Mouse (Mus musculus) megakaryocyte, adult 5-6 weeks (primary cell): Measurements from ENCODE around the gene Ccdc69. TPM values are rescaled to one million over a fixed set of nuclear protein-coding genes. Genes with fewer than 3 reads are reported as not detected.

Experiments
- ATAC-seq: 2 replicates; pipeline ENCODE4 v1.8.0; 2016; ENCODE audit warnings: mild to moderate bottlenecking, inconsistent platforms; ENCODE audit not compliant: poor library complexity, severe bottlenecking
- total RNA-seq, 2 experiments: library from RNA; stranded (forward) in 1 of 2; stranded (reverse) in 1 of 2; fragments of 153-499, 151-499 nt in 1 of 2; fragments of 221-1000, 200-1000 nt in 1 of 2; gene quantifications; 2 replicates each; pipeline versions ENCODE4 v1.2.3 to v1.2.4; 2015 to 2017

Ccdc69 gene
- total RNA-seq, 2 experiments from 2014 or later: 35.6 to 36.2 TPM

GRCm38 (mm10) chr11:55046600-55046999 lies 31.3 kb downstream of the Ccdc69 start:
- ATAC-seq: peak; percentile 77

GRCm38 (mm10) chr11:55041348-55041747 lies 36.6 kb downstream of the Ccdc69 start:
- no peak for ATAC-seq

- ATAC-seq: peak; percentile 91
Observed at GRCm38 (mm10) chr11:55039591-55039990, 38.3 kb downstream of the Ccdc69 start.

- no peak for ATAC-seq
Observed at GRCm38 (mm10) chr11:55036601-55037000, 41.3 kb downstream of the Ccdc69 start.

GRCm38 (mm10) chr11:55033040-55033660 lies 44.8 kb downstream of the Ccdc69 start, which contains the start of gene Anxa6:
Anxa6 (minus strand) TSS chr11:55033445.
- peak; percentile 91 for ATAC-seq

GRCm38 (mm10) chr11:55032286-55032685 lies 45.6 kb downstream of the Ccdc69 start:
- no peak for ATAC-seq

GRCm38 (mm10) chr11:55031991-55032280 lies 46.0 kb downstream of the Ccdc69 start:
- ATAC-seq: no peak

GRCm38 (mm10) chr11:55031211-55031990 lies 46.5 kb downstream of the Ccdc69 start:
- ATAC-seq: peak; percentile 61

- ATAC-seq: no peak
Observed at GRCm38 (mm10) chr11:55028509-55028908, 49.4 kb downstream of the Ccdc69 start.

GRCm38 (mm10) chr11:55027204-55027855 lies 50.6 kb downstream of the Ccdc69 start:
- ATAC-seq: no peak

- ATAC-seq: no peak
Observed at GRCm38 (mm10) chr11:55025896-55026295, 52.0 kb downstream of the Ccdc69 start.

- ATAC-seq: no peak
Observed at GRCm38 (mm10) chr11:55023583-55023982, 54.3 kb downstream of the Ccdc69 start.

GRCm38 (mm10) chr11:55023049-55023564 lies 54.8 kb downstream of the Ccdc69 start:
- ATAC-seq: peak; percentile 87

GRCm38 (mm10) chr11:55022508-55022907 lies 55.4 kb downstream of the Ccdc69 start:
- ATAC-seq: no peak

- ATAC-seq: no peak
Observed at GRCm38 (mm10) chr11:55021859-55022258, 56.1 kb downstream of the Ccdc69 start.

GRCm38 (mm10) chr11:55021458-55021857 lies 56.5 kb downstream of the Ccdc69 start:
- ATAC-seq: no peak

- no peak for ATAC-seq
Observed at GRCm38 (mm10) chr11:55019711-55020110, 58.2 kb downstream of the Ccdc69 start.

GRCm38 (mm10) chr11:55018034-55018433 lies 59.9 kb downstream of the Ccdc69 start:
- no peak for ATAC-seq

- ATAC-seq: no peak
Observed at GRCm38 (mm10) chr11:55017201-55017600, 60.7 kb downstream of the Ccdc69 start.

- no peak for ATAC-seq
Observed at GRCm38 (mm10) chr11:55016758-55017157, 61.2 kb downstream of the Ccdc69 start.

- ATAC-seq: no peak
Observed at GRCm38 (mm10) chr11:55015831-55016241, 62.1 kb downstream of the Ccdc69 start.

- ATAC-seq: no peak
Observed at GRCm38 (mm10) chr11:55015264-55015663, 62.7 kb downstream of the Ccdc69 start.
